Mouse (Mus musculus) G1E (cell line): ENCODE results near the gene Ube2v1. TPM values are rescaled to one million over a fixed set of nuclear protein-coding genes. Genes with fewer than 3 reads are reported as not detected.

Experiments used
- ATAC-seq: 2 replicates; pipeline ENCODE4 v1.8.0; 2016; ENCODE audit warnings: mild to moderate bottlenecking; ENCODE audit not compliant: insufficient number of reproducible peaks, poor library complexity, low FRiP score, severe bottlenecking; ENCODE audit errors: extremely low read depth
- DNase-seq: peaks from one replicate; pipeline ENCODE4 v3.0.0; 2012; ENCODE audit warnings: low spot score
- H3K27me3 ChIP-seq: 2 replicates; pipeline ENCODE4 v1.6.1; 2012; ENCODE audit warnings: mild to moderate bottlenecking, low read length, inconsistent platforms; ENCODE audit not compliant: insufficient read depth
- H3K36me3 ChIP-seq: replicated peaks from 2 replicates; pipeline ENCODE3; 2012; ENCODE audit warnings: mild to moderate bottlenecking, inconsistent platforms
- H3K4me1 ChIP-seq: 2 replicates; pipeline ENCODE4 v1.6.1; 2012; ENCODE audit warnings: low read depth, low read length, inconsistent platforms, mixed read lengths; ENCODE audit not compliant: insufficient read depth
- H3K4me3 ChIP-seq: 2 replicates; pipeline ENCODE4 v1.5.1; 2012; ENCODE audit warnings: low read depth, mild to moderate bottlenecking, inconsistent platforms, low read length, moderate library complexity, mixed read lengths
- H3K9me3 ChIP-seq: replicated peaks from 2 replicates; pipeline ENCODE4 v1.6.1; 2012; ENCODE audit warnings: inconsistent platforms
- CTCF ChIP-seq: IDR thresholded peaks from 2 replicates; pipeline ENCODE4 v1.5.1; 2012; ENCODE audit warnings: low read depth, low read length, inconsistent platforms, mixed read lengths
- GATA1 ChIP-seq: IDR thresholded peaks from 2 replicates; pipeline ENCODE4 v1.6.1; 2012; ENCODE audit warnings: borderline replicate concordance, low read length, inconsistent platforms, mixed read lengths
- GATA2 ChIP-seq: IDR thresholded peaks from 2 replicates; pipeline ENCODE4 v1.6.1; 2012; ENCODE audit warnings: low read depth, low read length, inconsistent platforms, borderline replicate concordance
- POLR2AphosphoS5 ChIP-seq: IDR thresholded peaks from 2 replicates; pipeline ENCODE4 v1.6.1; 2012; ENCODE audit warnings: low read depth, low read length, inconsistent platforms; ENCODE audit not compliant: insufficient replicate concordance
- TAL1 ChIP-seq: conservative IDR thresholded peaks from 2 replicates; pipeline ENCODE4 v1.6.1; 2012; ENCODE audit warnings: low read depth, low read length, inconsistent platforms, mixed read lengths
- polyA plus RNA-seq: library from polyadenylated mRNA; stranded (reverse); fragments of >175 nt; gene quantifications from 2 replicates; pipeline ENCODE4 v1.2.3, GENCODE M21; 2012
- total RNA-seq, 2 experiments: library from RNA; stranded (forward) in 1 of 2; stranded (reverse) in 1 of 2; fragments of 200-1000 nt in 1 of 2; fragments of >200 nt in 1 of 2; fragmentation: Nextera tagmentation in 1 of 2; gene quantifications; 2 replicates each; pipeline ENCODE4 v1.2.3; 2014 to 2017

Ube2v1 gene
- total and polyA plus RNA-seq, 3 experiments = 83.9 to 203 (median 149) TPM

DNA sequence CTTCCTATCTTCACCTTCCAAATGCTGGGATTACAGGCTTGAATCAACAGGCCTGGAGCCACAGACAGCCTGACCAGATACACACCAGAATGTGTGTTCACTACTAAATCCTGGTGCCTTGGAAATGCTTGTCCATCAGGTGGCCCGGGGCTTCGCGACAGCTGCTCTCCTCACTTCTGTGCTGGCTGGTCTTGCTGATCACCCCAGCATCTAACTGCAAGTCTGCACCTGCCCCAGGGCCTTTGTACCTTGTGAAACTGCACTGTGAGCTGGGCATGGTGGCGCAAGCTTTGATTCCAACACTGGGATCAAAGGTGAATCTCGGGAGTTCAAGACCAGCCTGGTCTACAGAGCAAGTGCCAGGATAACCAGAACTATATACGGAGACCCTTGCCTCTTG is 10.3 kb upstream of the Ube2v1 start:
- Histone ChIP-seq H3K9me3 (no peaks in the 10 kb centered on the region; the same call in 1 of the 2 replicates), H3K4me3 (no peak overlapping the region), H3K27me3 (peaks cover 3% of the 10 kb centered on the region; the same call in 1 of the 2 replicates), H3K4me1 (peaks cover 7% of the 10 kb centered on the region), H3K36me3 (peaks cover 81% of the 10 kb centered on the region)
- TF ChIP-seq CTCF (no peak), GATA1 (no peak), POLR2AphosphoS5 (no peak), TAL1 (no peak), GATA2 (no peak)
- DNase-seq = no peak
- no peak for ATAC-seq

DNA sequence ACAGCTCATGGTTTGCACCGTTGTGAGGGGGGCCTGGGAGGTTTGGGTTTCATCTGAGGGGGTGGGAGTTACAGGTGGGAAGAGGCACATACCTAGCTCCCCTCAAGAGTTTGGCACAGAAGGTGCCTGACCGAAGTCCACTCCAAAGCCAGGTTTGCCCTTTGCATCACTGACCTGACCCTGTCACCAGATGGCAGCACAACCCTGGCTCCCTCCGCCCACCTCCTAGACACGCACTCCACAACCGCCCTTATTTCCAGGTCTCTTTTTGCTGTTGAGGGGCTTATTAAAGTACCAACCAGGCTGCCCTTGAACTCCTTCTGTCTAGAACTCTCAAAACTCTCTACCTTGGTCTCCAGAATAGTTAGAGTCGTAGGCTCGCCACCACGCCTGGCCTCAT is 9.4 kb upstream of the Ube2v1 start:
- Histone ChIP-seq H3K27me3 (peaks cover 3% of the 10 kb centered on the region; the same call in 1 of the 2 replicates), H3K9me3 (no peaks in the 10 kb centered on the region; the same call in 1 of the 2 replicates), H3K4me1 (peaks cover 7% of the 10 kb centered on the region), H3K4me3 (no peak overlapping the region), H3K36me3 (peaks cover 72% of the 10 kb centered on the region)
- ATAC-seq = peak; percentile 59; the same call in 1 of the 2 replicates
- DNase-seq = no peak
- TF ChIP-seq POLR2AphosphoS5 (no peak), GATA1 (no peak), TAL1 (no peak), CTCF (peak; percentile 34; the same call in 1 of the 2 replicates), GATA2 (no peak)

DNA sequence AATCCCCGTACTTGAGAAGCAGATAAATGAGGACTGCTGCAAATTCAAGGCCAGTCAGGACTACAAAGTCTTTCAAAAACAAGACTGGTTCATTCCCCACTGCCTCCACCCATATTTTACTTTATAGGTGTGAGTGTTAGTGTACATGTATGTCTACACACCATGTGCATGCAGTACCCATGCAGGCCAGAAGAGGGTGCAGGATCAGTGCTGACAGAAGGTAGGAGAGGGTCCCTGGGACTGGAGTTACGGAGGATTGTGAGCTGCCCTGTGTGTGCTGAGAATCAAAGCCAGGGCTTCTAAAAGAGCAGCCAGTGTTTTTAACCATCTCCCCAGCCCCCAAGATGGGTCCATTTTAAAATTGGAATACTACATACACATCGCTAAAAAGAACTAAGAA is 8.4 kb upstream of the Ube2v1 start:
- peaks cover 13% of the 10 kb centered on the region for H3K4me1 ChIP-seq
- TF ChIP-seq GATA1 = no peak
- peak; percentile 54 for TF ChIP-seq CTCF
- H3K27me3 ChIP-seq = peaks cover 3% of the 10 kb centered on the region; the same call in 1 of the 2 replicates
- DNase-seq (no peak), ATAC-seq (no peak)
- H3K4me3 ChIP-seq = no peak overlapping the region
- H3K36me3 ChIP-seq = peaks cover 62% of the 10 kb centered on the region
- no peaks in the 10 kb centered on the region; the same call in 1 of the 2 replicates for H3K9me3 ChIP-seq

DNA sequence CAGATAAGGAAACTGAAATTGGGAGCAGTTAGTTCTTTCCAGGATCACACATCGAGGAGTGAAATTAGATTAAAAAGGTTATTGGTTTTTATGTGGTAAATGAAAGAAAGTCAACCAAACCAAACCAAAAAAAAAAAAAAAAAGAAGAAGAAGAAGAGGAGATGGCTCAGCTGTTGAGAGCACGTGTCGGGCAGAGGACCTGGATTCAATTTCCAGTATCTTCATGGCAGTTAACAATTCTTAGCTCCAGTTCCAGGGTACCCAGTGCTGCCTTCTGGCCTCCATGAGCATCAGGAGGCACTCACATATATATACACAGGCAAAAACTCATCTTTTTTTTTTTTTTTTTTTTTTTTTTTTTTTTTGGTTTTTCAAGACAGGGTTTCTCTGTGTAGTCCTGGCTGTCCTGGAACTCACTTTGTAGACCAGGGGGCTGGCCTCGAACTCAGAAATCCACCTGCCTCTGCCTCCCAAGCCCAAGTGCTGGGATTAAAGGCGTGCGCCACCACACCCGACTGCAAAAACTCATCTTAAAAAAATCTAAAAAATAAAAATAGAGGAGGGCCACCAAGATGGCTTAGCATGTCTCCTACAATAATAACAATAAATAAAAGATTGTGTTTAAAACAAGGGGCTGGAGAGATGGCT is 3.1 kb upstream of the Ube2v1 start:
- H3K4me1 ChIP-seq = peaks cover 44% of the 10 kb centered on the region
- ATAC-seq (no peak), DNase-seq (no peak)
- peaks cover 3% of the 10 kb centered on the region; the same call in 1 of the 2 replicates for H3K27me3 ChIP-seq
- peak overlapping the region; percentile 88; the same call in 1 of the 2 replicates for H3K4me3 ChIP-seq
- TF ChIP-seq CTCF = no peak
- TF ChIP-seq POLR2AphosphoS5 = no peak
- TF ChIP-seq GATA2 = no peak
- TF ChIP-seq GATA1 = no peak
- TF ChIP-seq TAL1 = no peak
- peaks cover 27% of the 10 kb centered on the region for H3K36me3 ChIP-seq
- no peaks in the 10 kb centered on the region for H3K9me3 ChIP-seq

DNA sequence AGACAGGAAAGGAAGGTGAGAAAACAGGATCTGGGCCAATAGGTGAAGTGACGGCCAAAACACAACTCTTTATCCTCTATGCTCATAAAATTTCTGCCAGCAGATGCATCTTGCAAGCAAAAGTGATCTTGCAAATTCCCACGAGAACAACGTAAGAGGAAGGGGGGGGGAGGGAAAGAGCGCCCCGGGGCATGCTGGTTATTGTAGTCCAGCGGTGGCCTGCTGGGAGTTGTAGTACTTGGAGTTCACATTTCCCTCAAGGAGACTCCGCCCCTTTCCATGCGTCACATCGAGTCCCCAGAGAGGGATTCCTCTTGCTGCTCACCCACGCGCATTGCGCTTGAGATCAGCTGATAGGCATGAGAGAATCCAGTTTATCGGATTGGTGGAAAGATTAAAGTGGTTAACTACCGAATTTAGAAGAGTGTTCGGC is 2.5 kb upstream of the Ube2v1 start:
- peak overlapping the region; percentile 88; the same call in 1 of the 2 replicates for H3K4me3 ChIP-seq
- H3K9me3 ChIP-seq = no peaks in the 10 kb centered on the region
- ATAC-seq (peak; percentile 82), DNase-seq (peak; percentile 77)
- no peak for TF ChIP-seq CTCF
- no peak for TF ChIP-seq TAL1
- TF ChIP-seq POLR2AphosphoS5 = no peak
- no peak for TF ChIP-seq GATA1
- TF ChIP-seq GATA2 = no peak
- H3K4me1 ChIP-seq = peaks cover 50% of the 10 kb centered on the region
- H3K36me3 ChIP-seq = peaks cover 27% of the 10 kb centered on the region
- peaks cover 3% of the 10 kb centered on the region; the same call in 1 of the 2 replicates for H3K27me3 ChIP-seq

DNA sequence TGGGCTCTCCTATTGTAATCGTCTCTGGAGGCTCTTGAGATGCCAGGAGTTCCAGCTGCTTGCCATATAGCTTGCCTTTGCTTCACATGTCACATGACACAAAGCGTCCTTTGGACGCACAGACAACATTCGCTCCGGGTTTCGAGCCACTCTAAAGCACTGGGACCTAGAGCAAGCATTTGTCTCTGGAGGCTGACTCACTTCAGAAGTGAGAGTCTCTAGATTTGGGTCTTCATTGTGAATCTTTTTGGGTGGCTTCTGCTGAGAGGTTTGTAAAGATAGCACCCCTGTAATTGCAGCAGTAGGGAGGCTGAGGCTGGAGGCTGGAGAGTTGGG is 1.6 kb upstream of the Ube2v1 start:
- peaks cover 59% of the 10 kb centered on the region for H3K4me1 ChIP-seq
- H3K4me3 ChIP-seq = peak overlapping the region; percentile 88; the same call in 1 of the 2 replicates
- DNase-seq (no peak), ATAC-seq (no peak)
- peaks cover 27% of the 10 kb centered on the region for H3K36me3 ChIP-seq
- H3K9me3 ChIP-seq = no peaks in the 10 kb centered on the region
- H3K27me3 ChIP-seq = peaks cover under 1% of the 10 kb centered on the region; the same call in 1 of the 2 replicates
- no peak for TF ChIP-seq GATA1
- no peak for TF ChIP-seq CTCF
- no peak for TF ChIP-seq GATA2
- no peak for TF ChIP-seq POLR2AphosphoS5
- TF ChIP-seq TAL1 = no peak
